Mouse (Mus musculus) megakaryocyte, embryonic 14.5 days (primary cell): ENCODE measurements around the gene Ddx59. TPM values are rescaled to one million over a fixed set of nuclear protein-coding genes. Genes with fewer than 3 reads are reported as not detected.

Source experiments
- H3K27me3 ChIP-seq: replicated peaks from 2 replicates; pipeline ENCODE3; 2012; ENCODE audit warnings: inconsistent platforms
- H3K36me3 ChIP-seq: replicated peaks from 2 replicates; pipeline ENCODE3; 2012; ENCODE audit warnings: low read length, inconsistent platforms, mixed read lengths
- H3K4me1 ChIP-seq: 2 replicates; pipeline ENCODE4 v1.6.1; 2012; ENCODE audit warnings: inconsistent platforms
- H3K4me3 ChIP-seq: replicated peaks from 2 replicates; pipeline ENCODE3; 2012; ENCODE audit warnings: moderate library complexity, mild to moderate bottlenecking, inconsistent platforms
- H3K9me3 ChIP-seq: 2 replicates; pipeline ENCODE4 v1.6.1; 2012; ENCODE audit warnings: inconsistent platforms
- FLI1 ChIP-seq: IDR thresholded peaks from 2 replicates; pipeline ENCODE4 v1.6.1; 2012; ENCODE audit warnings: low read length, inconsistent platforms, mixed read lengths
- GATA1 ChIP-seq: IDR thresholded peaks from 3 replicates; pipeline ENCODE4 v1.6.1; 2012; ENCODE audit warnings: mixed read lengths, low read length, inconsistent platforms, borderline replicate concordance
- polyA plus RNA-seq: library from polyadenylated mRNA; stranded (reverse); fragments of >175 nt; gene quantifications from 2 replicates; pipeline ENCODE4 v1.2.3, GENCODE M21; 2012; ENCODE audit warnings: low replicate concordance; ENCODE audit not compliant: insufficient read depth

The Ddx59 gene
- polyA plus RNA-seq, 1 experiment, result 0.88 TPM

- Histone ChIP-seq H3K27me3 (peaks cover 35% of the 10 kb centered on the region), H3K36me3 (no peaks in the 10 kb centered on the region), H3K9me3 (no peaks in the 10 kb centered on the region), H3K4me1 (no peaks in the 10 kb centered on the region), H3K4me3 (no peak overlapping the region)
- TF ChIP-seq GATA1 (no peak), FLI1 (no peak)
Measured at GRCm38 (mm10) chr1:136401281-136401680, 13.8 kb upstream of the Ddx59 start.

- H3K9me3 ChIP-seq, result no peaks in the 10 kb centered on the region
- H3K27me3 ChIP-seq, result peaks cover 9% of the 10 kb centered on the region
- no peak for TF ChIP-seq GATA1
- no peak for TF ChIP-seq FLI1
- no peaks in the 10 kb centered on the region for H3K36me3 ChIP-seq
- H3K4me1 ChIP-seq, result no peaks in the 10 kb centered on the region
- H3K4me3 ChIP-seq, result no peak overlapping the region
Measured at GRCm38 (mm10) chr1:136409631-136410030, 5.4 kb upstream of the Ddx59 start.

GRCm38 (mm10) chr1:136415756-136416126 lies 670 bp downstream of the Ddx59 start:
- Histone ChIP-seq H3K4me1 (no peaks in the 10 kb centered on the region; the same call in 1 of the 2 replicates), H3K4me3 (peak overlapping the region; percentile 95), H3K9me3 (no peaks in the 10 kb centered on the region), H3K36me3 (peaks cover 3% of the 10 kb centered on the region), H3K27me3 (no peaks in the 10 kb centered on the region)
- no peak for TF ChIP-seq FLI1
- TF ChIP-seq GATA1, result no peak

- Histone ChIP-seq H3K27me3 (peaks cover 3% of the 10 kb centered on the region), H3K4me3 (no peak overlapping the region), H3K36me3 (peaks cover 3% of the 10 kb centered on the region), H3K4me1 (peaks cover 5% of the 10 kb centered on the region), H3K9me3 (no peaks in the 10 kb centered on the region)
- TF ChIP-seq FLI1 (no peak), GATA1 (no peak)
Measured at GRCm38 (mm10) chr1:136418393-136418792, 3.3 kb downstream of the Ddx59 start.

- H3K36me3 ChIP-seq, result peaks cover 4% of the 10 kb centered on the region
Measured at GRCm38 (mm10) chr1:136427166-136427969, 12.3 kb downstream of the Ddx59 start.

GRCm38 (mm10) chr1:136428981-136429380 lies 13.9 kb downstream of the Ddx59 start:
- peaks cover 18% of the 10 kb centered on the region for H3K4me1 ChIP-seq
- TF ChIP-seq FLI1 (no peak), GATA1 (no peak)
- no peak overlapping the region for H3K4me3 ChIP-seq
- H3K36me3 ChIP-seq, result peaks cover 6% of the 10 kb centered on the region
- no peaks in the 10 kb centered on the region for H3K9me3 ChIP-seq
- peaks cover 2% of the 10 kb centered on the region for H3K27me3 ChIP-seq

More at GRCm38 (mm10) chr1:136427166-136427969, 12.3 kb downstream of the Ddx59 start:
- peaks cover 23% of the 10 kb centered on the region for H3K4me1 ChIP-seq
- peaks cover 5% of the 10 kb centered on the region for H3K27me3 ChIP-seq
- H3K9me3 ChIP-seq, result no peaks in the 10 kb centered on the region
- H3K4me3 ChIP-seq, result no peak overlapping the region
- TF ChIP-seq FLI1 (no peak), GATA1 (no peak)

- H3K4me1 ChIP-seq, result peaks cover 18% of the 10 kb centered on the region
- H3K4me3 ChIP-seq, result no peak overlapping the region
- TF ChIP-seq GATA1, result no peak
- no peak for TF ChIP-seq FLI1
- peaks cover 2% of the 10 kb centered on the region for H3K27me3 ChIP-seq
- H3K9me3 ChIP-seq, result no peaks in the 10 kb centered on the region
- H3K36me3 ChIP-seq, result peaks cover 5% of the 10 kb centered on the region
Measured at GRCm38 (mm10) chr1:136430126-136430818, 15.2 kb downstream of the Ddx59 start.

- no peaks in the 10 kb centered on the region for H3K9me3 ChIP-seq
- TF ChIP-seq FLI1, result no peak
- no peak for TF ChIP-seq GATA1
- H3K4me1 ChIP-seq, result no peaks in the 10 kb centered on the region
- H3K36me3 ChIP-seq, result no peaks in the 10 kb centered on the region
- no peak overlapping the region for H3K4me3 ChIP-seq
- peaks cover 11% of the 10 kb centered on the region for H3K27me3 ChIP-seq
Measured at GRCm38 (mm10) chr1:136440741-136441140, 25.7 kb downstream of the Ddx59 start.

GRCm38 (mm10) chr1:136442809-136443208 lies 27.7 kb downstream of the Ddx59 start:
- no peaks in the 10 kb centered on the region for H3K36me3 ChIP-seq
- no peaks in the 10 kb centered on the region for H3K4me1 ChIP-seq
- TF ChIP-seq FLI1 (no peak), GATA1 (no peak)
- peaks cover 17% of the 10 kb centered on the region for H3K27me3 ChIP-seq
- no peak overlapping the region for H3K4me3 ChIP-seq
- no peaks in the 10 kb centered on the region for H3K9me3 ChIP-seq
